Mouse (Mus musculus) bone marrow, adult 2 months (tissue): ENCODE measurements around the gene Olr1. TPM values are rescaled to one million over a fixed set of nuclear protein-coding genes. Genes with fewer than 3 reads are reported as not detected.
A peak's percentile ranks its signal among the peaks of the same experiment; 100 is the strongest.

Source experiments
- H3K27ac ChIP-seq: fragments of 200-500 bp; 2 replicates; pipeline ENCODE4 v1.5.1; 2012; ENCODE audit warnings: low read depth, mild to moderate bottlenecking, control low read depth, inconsistent platforms, low read length; ENCODE audit not compliant: control insufficient read depth, poor library complexity, insufficient read depth
- H3K4me1 ChIP-seq: fragments of 200-500 bp; 2 replicates; pipeline ENCODE4 v1.6.1; 2011; ENCODE audit warnings: low read length; ENCODE audit not compliant: control insufficient read depth, insufficient read depth
- H3K4me3 ChIP-seq: fragments of 200-500 bp; replicated peaks from 2 replicates; pipeline ENCODE3; 2011; ENCODE audit warnings: mild to moderate bottlenecking, low read depth, low read length, control low read depth; ENCODE audit not compliant: control insufficient read depth
- CTCF ChIP-seq: fragments of 200-500 bp; IDR thresholded peaks from 2 replicates; pipeline ENCODE4 v1.5.1; 2011; ENCODE audit warnings: low read length, control low read depth; ENCODE audit not compliant: control insufficient read depth, insufficient read depth
- POLR2A ChIP-seq: fragments of 200-500 bp; IDR thresholded peaks from 2 replicates; pipeline ENCODE4 v1.6.1; 2011; ENCODE audit warnings: low read depth, mild to moderate bottlenecking, control low read depth, low read length, borderline replicate concordance; ENCODE audit not compliant: control insufficient read depth
- WGBS: fragments of 180-500 bp; shearing (Covaris S2); methylation state at CpG from one replicate; pipeline ENCODE4 v1.1.7; 2018; 5-methylcytosine and 5-hydroxymethylcytosine counted together
- polyA plus RNA-seq: library from polyadenylated mRNA; stranded (reverse); fragments of >200 nt; gene quantifications from 2 replicates; pipeline ENCODE4 v1.2.4, GENCODE M21; 2011; ENCODE audit warnings: low replicate concordance; ENCODE audit not compliant: missing spikeins, insufficient read depth, insufficient read length

Gene Olr1
- polyA plus RNA-seq = 7.5 and 12.6 TPM in 2 replicates

DNA sequence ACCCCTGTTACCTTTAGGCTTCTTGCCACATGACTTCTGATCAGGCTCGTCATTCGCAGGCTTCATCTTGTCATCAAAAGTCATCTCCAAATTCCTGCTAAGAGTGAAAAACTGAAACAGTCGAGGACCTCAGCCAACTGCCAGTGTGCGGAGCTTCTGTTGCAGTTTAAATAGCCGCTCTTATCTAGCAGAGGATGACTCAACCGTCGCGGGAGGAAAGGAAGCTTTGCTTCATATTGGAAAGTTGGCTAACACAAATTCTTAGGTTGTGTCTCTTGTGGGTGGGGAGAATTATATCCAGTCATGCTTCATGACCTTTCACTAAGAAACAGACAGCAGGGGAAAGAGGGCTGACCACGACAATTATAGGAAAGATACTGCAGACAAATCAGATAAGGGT is at the start of gene Olr1:
Olr1 (minus strand) TSS at position 142 of the 400 bp plus-strand sequence.
- WGBS = 42% methylated on average over 9 of the region's 9 CpGs
- peak within 1 kb of the TSS; percentile 51 for H3K4me3 ChIP-seq
- peak within 1 kb of the TSS; percentile 33; the same call in 1 of the 2 replicates for H3K27ac ChIP-seq
- H3K4me1 ChIP-seq = no peaks in the 10 kb centered on the region; the same call in 1 of the 2 replicates
- TF ChIP-seq CTCF = no peak
- no peak for TF ChIP-seq POLR2A

DNA sequence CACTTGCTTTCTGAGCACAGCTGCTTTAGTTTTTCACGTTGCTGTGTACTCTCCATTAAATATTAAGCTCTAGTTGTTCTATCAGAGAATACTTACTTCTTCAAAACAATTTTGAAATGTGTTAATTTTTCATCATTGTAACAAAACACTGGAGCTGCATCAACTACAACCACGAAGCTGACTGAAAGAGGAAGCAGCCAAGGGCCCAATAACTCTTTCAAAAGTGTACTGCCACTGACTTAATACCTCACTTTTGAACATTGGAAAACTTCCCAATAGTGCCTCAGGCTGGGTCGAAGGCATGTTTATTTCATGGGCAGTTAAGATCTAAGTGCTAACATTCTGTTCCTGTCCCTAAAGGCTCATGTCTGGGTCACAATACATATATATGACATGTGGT is 41.0 kb upstream of the Olr1 start:
- 8% methylated on average over 3 of the region's 3 CpGs for WGBS
- TF ChIP-seq POLR2A (no peak), CTCF (no peak)
- Histone ChIP-seq H3K4me1 (no peaks in the 10 kb centered on the region; the same call in 1 of the 2 replicates), H3K4me3 (no peak overlapping the region), H3K27ac (no peak overlapping the region)

DNA sequence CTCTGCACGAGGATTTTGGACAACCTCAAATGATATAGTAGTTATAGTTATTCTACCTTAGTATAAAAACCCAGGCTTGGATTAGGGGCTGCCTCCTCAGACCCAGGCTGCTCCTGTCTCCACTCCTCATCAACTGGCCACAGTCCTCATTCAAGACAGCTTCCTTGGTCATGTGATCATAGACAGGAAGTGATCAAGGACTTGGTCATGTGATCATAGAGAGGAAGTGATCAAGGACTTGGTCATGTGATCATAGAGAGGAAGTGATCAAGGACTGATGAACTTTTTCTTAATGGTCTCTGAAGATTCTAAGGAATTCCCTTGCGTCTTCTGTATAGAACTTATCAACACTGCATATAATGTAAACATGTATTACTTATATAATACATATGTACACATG is 40.3 kb upstream of the Olr1 start:
- Histone ChIP-seq H3K4me3 (no peak overlapping the region), H3K27ac (no peak overlapping the region), H3K4me1 (no peaks in the 10 kb centered on the region; the same call in 1 of the 2 replicates)
- 82% methylated on average over 2 of the region's 2 CpGs for WGBS
- no peak for TF ChIP-seq POLR2A
- no peak; the same call in 1 of the 2 replicates for TF ChIP-seq CTCF

DNA sequence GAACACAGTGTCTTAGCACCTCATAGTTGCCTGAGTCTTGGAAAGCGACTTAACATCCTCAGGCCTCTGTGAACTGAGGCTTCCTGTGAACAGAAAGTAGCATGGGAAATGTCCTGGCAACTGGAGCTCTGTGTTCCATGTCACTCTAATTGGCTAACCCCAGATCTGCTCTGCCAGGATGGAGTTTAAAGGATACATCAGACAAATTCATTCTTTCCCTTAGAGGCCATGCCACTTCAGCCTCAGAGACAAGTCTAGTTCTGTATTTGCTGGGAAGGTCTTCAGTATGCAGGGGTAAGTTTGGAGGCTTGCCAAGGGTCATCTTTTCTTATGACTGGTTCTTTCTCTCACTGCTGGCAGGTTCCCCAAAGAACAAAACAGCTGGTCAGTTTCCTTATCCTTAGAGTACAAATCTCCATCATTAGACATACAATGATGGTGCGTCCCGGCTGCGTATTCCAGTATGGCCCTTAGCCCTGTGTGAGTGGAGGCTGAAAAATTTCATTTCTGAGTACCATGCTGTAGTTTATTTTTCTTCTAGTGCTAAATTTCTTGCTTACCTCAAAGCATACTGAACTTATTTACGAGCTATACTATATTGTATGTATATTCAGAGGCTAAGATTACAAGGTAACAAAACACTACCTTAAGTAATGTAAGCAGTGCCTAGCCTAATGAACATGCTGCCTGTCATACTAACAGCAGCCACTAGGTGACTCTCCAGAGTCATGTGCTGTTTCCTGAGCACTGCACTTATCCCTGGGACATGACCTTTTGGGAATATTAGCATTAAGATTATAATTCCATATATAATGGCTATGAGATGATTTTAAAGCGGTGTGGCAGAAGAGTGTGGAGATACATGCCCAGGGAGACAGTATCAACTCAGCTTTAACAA is 37.0 kb upstream of the Olr1 start:
- Histone ChIP-seq H3K4me3 (no peak overlapping the region), H3K4me1 (no peaks in the 10 kb centered on the region; the same call in 1 of the 2 replicates), H3K27ac (no peak overlapping the region)
- TF ChIP-seq POLR2A = no peak
- TF ChIP-seq CTCF = peak; percentile 39
- WGBS = 78% methylated on average over 6 of the region's 6 CpGs

DNA sequence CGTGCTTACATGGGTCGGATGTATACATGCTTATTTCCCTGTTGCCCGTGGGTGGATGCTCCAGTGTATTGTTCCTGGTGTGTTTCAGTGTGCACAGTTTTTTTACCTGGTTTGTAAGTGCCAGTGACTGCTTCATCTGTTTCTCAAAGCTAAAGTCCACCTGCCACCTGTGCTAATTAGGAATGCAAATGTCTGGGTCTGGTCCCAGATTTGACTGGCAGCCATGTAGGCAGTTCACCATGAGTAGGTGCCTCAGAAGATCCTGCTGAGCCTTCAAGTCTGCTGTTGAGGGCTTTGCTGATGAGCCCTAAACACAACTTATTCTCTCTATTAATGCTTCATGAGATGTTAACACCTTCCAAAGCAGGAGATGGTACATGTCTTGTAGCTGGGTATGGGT is 35.6 kb upstream of the Olr1 start:
- WGBS = 82% methylated on average over 3 of the region's 3 CpGs
- H3K4me1 ChIP-seq = no peaks in the 10 kb centered on the region

DNA sequence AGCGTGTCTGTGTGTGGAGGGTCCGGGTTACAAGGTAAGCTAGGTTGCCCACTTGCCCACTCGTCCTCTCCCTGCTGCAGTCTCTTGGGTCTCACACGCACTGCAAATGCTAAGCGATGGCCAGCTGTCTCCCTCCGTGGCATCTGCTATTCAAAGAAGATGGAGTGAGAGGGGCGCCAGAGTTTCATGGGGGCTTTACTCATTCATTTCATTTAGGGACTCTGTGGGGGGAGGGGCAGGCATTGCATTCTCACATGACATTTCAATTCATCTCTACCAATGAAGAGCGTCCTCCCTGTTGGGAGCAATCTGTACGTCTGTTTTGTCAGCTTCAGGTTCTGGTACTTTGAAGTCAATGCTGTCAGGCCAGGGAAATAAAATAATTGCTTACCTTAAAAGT is 35.0 kb upstream of the Olr1 start:
- TF ChIP-seq CTCF (no peak), POLR2A (no peak)
- H3K4me1 ChIP-seq = no peaks in the 10 kb centered on the region
- no peak overlapping the region for H3K27ac ChIP-seq
- WGBS = 89% methylated on average over 9 of the region's 9 CpGs
- H3K4me3 ChIP-seq = no peak overlapping the region

More for the DNA sequence above, 35.6 kb upstream of the Olr1 start:
- TF ChIP-seq POLR2A (no peak), CTCF (no peak)
- Histone ChIP-seq H3K27ac (no peak overlapping the region), H3K4me3 (no peak overlapping the region)

DNA sequence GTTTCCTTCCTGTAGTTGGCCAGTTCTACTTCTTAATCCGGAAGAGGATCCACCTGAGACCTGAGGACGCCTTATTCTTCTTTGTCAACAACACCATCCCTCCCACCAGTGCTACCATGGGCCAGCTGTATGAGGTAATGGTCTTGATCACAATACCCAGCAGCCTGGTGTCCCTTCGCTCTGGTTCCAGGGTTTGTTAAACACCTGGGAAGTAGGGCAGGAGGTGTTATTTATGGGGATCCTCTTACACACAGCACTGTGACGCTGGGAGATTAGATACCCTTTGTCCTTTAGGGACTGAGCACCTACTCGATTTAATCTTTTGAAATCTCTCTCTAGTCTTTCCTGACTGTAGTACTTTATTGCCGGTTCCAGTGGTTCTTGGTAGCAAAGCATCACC is 31.6 kb upstream of the Olr1 start:
- no peak for TF ChIP-seq POLR2A
- TF ChIP-seq CTCF = no peak
- no peak overlapping the region for H3K4me3 ChIP-seq
- peaks cover 2% of the 10 kb centered on the region; the same call in 1 of the 2 replicates for H3K4me1 ChIP-seq
- no peak overlapping the region for H3K27ac ChIP-seq
- 83% methylated on average over 6 of the region's 6 CpGs for WGBS

DNA sequence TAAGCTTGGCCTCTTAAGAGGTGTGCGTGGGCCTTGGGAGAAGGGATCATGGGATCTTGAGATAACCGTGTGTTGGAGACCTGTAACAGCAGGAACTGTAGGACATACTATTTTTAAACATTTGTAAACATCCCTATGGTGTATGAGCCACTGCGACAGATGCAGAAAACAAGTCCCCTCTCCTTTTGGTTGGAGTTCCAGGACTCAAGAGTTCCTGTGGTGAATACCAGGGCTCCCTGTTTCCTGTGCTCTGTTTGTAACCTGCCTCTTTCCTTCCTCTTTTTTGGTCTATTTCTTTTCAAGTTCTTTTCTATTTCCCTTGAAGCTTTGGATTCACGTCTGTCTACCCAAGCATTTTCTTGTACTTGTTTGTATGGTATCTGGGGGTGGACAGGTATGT is 28.8 kb upstream of the Olr1 start:
- H3K4me1 ChIP-seq = peaks cover 2% of the 10 kb centered on the region; the same call in 1 of the 2 replicates
- 9% methylated on average over 4 of the region's 4 CpGs for WGBS
- TF ChIP-seq CTCF (no peak), POLR2A (no peak)
- no peak overlapping the region for H3K4me3 ChIP-seq
- H3K27ac ChIP-seq = no peak overlapping the region
